Mouse (Mus musculus): ENCODE measurements around the gene Crp. TPM values are rescaled to one million over a fixed set of nuclear protein-coding genes. Genes with fewer than 3 reads are reported as not detected.

Gene Crp
- total RNA-seq (2023), result not detected

DNA sequence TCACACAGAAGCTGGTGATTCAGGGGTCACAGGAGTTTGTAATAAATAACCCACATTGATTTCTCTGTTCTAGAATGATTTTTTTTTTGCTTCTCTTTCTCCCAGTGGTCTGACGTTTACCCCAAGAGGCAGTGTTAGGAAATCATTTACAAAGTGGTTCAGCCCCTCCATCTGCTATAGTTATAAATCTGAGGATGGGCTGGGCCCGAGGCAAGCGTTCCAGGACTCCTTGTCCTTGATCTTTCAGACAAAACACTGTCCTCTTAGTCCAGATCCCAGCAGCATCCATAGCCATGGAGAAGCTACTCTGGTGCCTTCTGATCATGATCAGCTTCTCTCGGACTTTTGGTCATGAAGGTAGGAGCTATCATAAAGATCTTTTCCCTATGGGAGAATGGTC, at the start of gene Crp:
Gene Crp, plus strand, starts transcription at position 212 of the 400 bp plus-strand sequence.

Other genes with a start within 250 kb of the Crp start
- gene Slamf9, start 222.7 kb upstream of the Crp start, total RNA-seq (2023), result 1 to 10 TPM; 5.1 to 7.0 TPM
- 1 to 10 TPM; 3.1 to 5.5 TPM for gene Igsf9, start 216.3 kb upstream of the Crp start, total RNA-seq (2023)
- 100 to 1,000 TPM; 352 to 361 TPM for gene Tagln2, start 198.0 kb upstream of the Crp start, total RNA-seq (2023)
- 1 to 10 TPM; 1.9 to 4.0 TPM for gene Cfap45, start 177.3 kb upstream of the Crp start, total RNA-seq (2023)
- not detected for gene Vsig8, start 142.1 kb upstream of the Crp start, total RNA-seq (2023)
- 10 to 100 TPM; 79.3 to 94.8 TPM for gene Slamf8, start 107.5 kb upstream of the Crp start, total RNA-seq (2023)
- gene Fcrl6, start 95.5 kb upstream of the Crp start, total RNA-seq (2023), result not detected
- 1 to 10 TPM; 2.8 to 3.6 TPM for gene Dusp23, start 65.1 kb upstream of the Crp start, total RNA-seq (2023)
- not detected for gene Apcs, start 197.0 kb downstream of the Crp start, total RNA-seq (2023)